Mouse (Mus musculus): ENCODE measurements around the gene Wwc2.

The Wwc2 gene

GRCm38 (mm10) chr8:47905256-47905655, 85.5 kb downstream of the Wwc2 start:
- no peak for DNase-seq (ENCODE audit: low spot score in 2 of 2)

- no peak for DNase-seq (ENCODE audit: low spot score in 2 of 2)
Measured at GRCm38 (mm10) chr8:47904004-47904403, 86.7 kb downstream of the Wwc2 start.

GRCm38 (mm10) chr8:47902704-47903103, 88.0 kb downstream of the Wwc2 start:
- no peak for DNase-seq (ENCODE audit: low spot score in 2 of 2)

- DNase-seq (ENCODE audit: low spot score in 2 of 2) = no peak
Measured at GRCm38 (mm10) chr8:47900361-47900760, 90.4 kb downstream of the Wwc2 start.

GRCm38 (mm10) chr8:47899891-47900290, 90.8 kb downstream of the Wwc2 start:
- no peak for DNase-seq (ENCODE audit: low spot score in 2 of 2)

GRCm38 (mm10) chr8:47892419-47892818, 98.3 kb downstream of the Wwc2 start:
- DNase-seq (ENCODE audit: low spot score in 2 of 2) = no peak

GRCm38 (mm10) chr8:47891641-47892040, 99.1 kb downstream of the Wwc2 start:
- DNase-seq (ENCODE audit: low spot score in 2 of 2) = no peak

GRCm38 (mm10) chr8:47890814-47891210, 99.9 kb downstream of the Wwc2 start:
- no peak for DNase-seq (ENCODE audit: low spot score in 2 of 2)

GRCm38 (mm10) chr8:47889936-47890813, 100.5 kb downstream of the Wwc2 start:
- no peak for DNase-seq (ENCODE audit: low spot score in 2 of 2)

- DNase-seq (ENCODE audit: low spot score in 2 of 2) = no peak
Measured at GRCm38 (mm10) chr8:47888841-47889570, 101.7 kb downstream of the Wwc2 start.

- no peak for DNase-seq (ENCODE audit: low spot score in 2 of 2)
Measured at GRCm38 (mm10) chr8:47884306-47884705, 106.4 kb downstream of the Wwc2 start.

- no peak for DNase-seq (ENCODE audit: low spot score in 2 of 2)
Measured at GRCm38 (mm10) chr8:47883739-47884138, 107.0 kb downstream of the Wwc2 start.

GRCm38 (mm10) chr8:47878516-47878915, 112.2 kb downstream of the Wwc2 start:
- DNase-seq (ENCODE audit: low spot score in 2 of 2) = no peak

- no peak for DNase-seq (ENCODE audit: low spot score in 2 of 2)
Measured at GRCm38 (mm10) chr8:47875865-47876264, 114.9 kb downstream of the Wwc2 start.

GRCm38 (mm10) chr8:47874497-47875178, 116.1 kb downstream of the Wwc2 start:
- DNase-seq (ENCODE audit: low spot score in 2 of 2) = no peak

- peak in 1 of 2 experiments; percentile 12 for DNase-seq (ENCODE audit: low spot score in 2 of 2)
Measured at GRCm38 (mm10) chr8:47872361-47873107, 118.2 kb downstream of the Wwc2 start.

- DNase-seq (ENCODE audit: low spot score in 2 of 2) = peak; percentile 45 to 62
Measured at GRCm38 (mm10) chr8:47867067-47867466, 123.7 kb downstream of the Wwc2 start.

GRCm38 (mm10) chr8:47866568-47866967, 124.2 kb downstream of the Wwc2 start:
- DNase-seq (ENCODE audit: low spot score in 2 of 2) = no peak

GRCm38 (mm10) chr8:47859259-47859658, 131.5 kb downstream of the Wwc2 start:
- DNase-seq (ENCODE audit: low spot score in 2 of 2) = no peak

GRCm38 (mm10) chr8:47853356-47853755, 137.4 kb downstream of the Wwc2 start:
- no peak for DNase-seq (ENCODE audit: low spot score in 2 of 2)

GRCm38 (mm10) chr8:47852737-47853136, 138.0 kb downstream of the Wwc2 start:
- no peak for DNase-seq (ENCODE audit: low spot score in 2 of 2)
